Mouse (Mus musculus) cerebellum, postnatal 25 days (tissue): ENCODE results near the gene Cbx2.

Experiments
- DNase-seq, 2 experiments: peaks; one replicate each; pipeline ENCODE4 v3.0.0; 2021; ENCODE audit warnings: mixed read lengths in 2 of 2

Gene Cbx2

GRCm38 (mm10) chr11:119043273-119043540 lies 20.4 kb downstream of the Cbx2 start:
- no peak for DNase-seq

DNA sequence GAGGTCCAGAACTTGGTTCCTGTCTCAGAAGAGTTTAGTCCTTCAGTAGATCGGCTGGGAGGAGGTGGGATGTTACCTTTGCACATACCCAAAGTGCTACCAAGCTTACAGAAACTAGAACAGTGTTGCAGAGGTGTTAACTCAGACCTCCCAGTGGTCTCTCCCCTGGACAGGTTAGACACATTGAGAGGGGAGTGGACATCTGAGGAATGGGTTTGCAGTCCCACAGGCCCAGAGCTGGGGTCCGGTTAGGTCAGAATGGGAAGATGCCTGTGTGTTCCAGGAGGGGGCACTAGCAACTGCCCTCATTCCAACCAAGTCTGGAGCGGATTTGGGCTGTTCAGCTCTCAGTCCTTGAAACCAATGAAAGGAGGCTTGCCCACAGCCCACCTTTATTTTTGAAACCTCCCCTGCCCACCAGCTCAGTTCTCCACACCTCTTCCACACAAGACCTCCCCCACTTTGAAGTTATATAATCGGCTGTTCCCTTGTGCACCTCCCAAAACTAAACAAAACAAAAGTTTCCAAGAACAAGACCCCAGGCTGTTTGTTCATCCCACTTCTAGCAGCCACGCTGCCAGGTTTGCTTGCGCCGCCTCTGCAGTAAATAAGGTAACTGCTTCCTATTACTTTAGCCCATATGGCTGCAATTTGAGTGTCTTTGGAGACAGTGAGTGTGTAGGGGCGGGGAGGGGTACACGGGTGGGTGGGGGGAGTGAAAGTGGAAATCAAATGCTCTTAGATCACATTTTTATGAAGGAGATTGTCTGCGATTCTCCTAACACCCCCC lies 21.2 kb downstream of the Cbx2 start:
- peak; percentile 35 to 57 for DNase-seq

GRCm38 (mm10) chr11:119044551-119045337 lies 22.0 kb downstream of the Cbx2 start:
- DNase-seq = peak in 1 of 2 experiments; percentile 43

GRCm38 (mm10) chr11:119046601-119047245 lies 24.0 kb downstream of the Cbx2 start:
- peak in 1 of 2 experiments; percentile 35 for DNase-seq

DNA sequence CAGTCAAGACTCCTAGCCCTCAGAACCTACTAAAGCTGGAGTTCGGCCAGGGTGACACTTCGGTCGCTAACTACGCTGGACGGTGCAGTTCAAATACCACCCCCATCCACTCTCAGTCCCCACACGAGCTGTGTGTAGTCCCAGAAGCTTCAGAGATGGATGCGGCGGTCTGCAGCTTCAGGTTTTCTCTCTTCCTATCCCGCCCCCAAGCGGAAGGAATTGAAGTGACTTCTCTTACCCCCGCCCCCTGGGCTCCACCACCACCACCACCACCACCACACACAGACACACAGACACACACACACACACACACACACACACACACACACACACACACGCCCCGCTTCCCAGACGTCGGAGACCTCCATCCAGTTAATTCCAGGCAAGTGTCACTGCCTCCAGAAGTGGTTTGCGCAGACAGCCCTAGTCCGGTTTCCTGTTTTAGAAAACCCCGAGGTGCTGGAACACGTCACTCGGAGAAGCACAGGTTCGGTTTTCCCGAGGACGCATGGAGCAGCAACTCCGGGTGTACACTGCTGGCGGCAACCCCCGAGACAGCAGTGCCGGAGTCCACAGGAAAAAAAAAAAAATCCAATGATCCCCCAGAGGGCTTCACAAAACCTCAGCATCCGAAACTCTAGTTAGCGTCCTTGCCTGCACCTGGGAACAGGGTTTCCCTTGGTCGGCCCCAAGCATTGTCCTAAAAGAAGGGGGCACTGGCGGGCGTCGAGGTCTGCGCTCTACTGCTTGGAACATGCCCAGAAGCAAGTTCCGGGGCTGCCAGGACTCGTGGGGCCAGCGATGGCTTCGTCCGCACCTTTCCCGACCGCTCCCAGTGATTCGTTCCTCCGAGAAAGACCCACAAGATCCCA lies 24.7 kb downstream of the Cbx2 start:
- DNase-seq = peak in 1 of 2 experiments; percentile 45

- DNase-seq = no peak
These were observed 25.4 kb downstream of the Cbx2 start for GRCm38 (mm10) chr11:119048133-119048510.

GRCm38 (mm10) chr11:119050361-119050760 lies 27.6 kb downstream of the Cbx2 start:
- no peak for DNase-seq

DNA sequence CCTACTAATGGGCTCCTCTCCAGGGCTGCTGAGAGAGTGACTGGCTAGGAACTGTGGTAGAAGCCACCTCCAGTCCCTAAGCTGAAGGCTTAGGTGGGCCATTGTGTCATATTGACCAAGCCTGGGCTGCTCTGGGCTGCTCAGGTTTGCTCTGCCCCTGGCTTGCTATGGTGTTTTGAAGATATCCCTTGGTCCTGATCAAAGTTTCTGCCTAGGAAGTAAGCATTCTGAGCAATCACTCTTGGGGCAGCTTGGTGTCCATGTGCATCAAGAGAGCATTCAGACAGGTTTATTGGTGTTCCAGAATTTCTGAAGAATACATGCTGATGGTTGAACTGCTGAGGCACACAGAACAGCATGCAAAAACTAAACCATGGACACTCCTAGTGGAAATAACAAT lies 28.7 kb downstream of the Cbx2 start:
- DNase-seq = no peak

DNA sequence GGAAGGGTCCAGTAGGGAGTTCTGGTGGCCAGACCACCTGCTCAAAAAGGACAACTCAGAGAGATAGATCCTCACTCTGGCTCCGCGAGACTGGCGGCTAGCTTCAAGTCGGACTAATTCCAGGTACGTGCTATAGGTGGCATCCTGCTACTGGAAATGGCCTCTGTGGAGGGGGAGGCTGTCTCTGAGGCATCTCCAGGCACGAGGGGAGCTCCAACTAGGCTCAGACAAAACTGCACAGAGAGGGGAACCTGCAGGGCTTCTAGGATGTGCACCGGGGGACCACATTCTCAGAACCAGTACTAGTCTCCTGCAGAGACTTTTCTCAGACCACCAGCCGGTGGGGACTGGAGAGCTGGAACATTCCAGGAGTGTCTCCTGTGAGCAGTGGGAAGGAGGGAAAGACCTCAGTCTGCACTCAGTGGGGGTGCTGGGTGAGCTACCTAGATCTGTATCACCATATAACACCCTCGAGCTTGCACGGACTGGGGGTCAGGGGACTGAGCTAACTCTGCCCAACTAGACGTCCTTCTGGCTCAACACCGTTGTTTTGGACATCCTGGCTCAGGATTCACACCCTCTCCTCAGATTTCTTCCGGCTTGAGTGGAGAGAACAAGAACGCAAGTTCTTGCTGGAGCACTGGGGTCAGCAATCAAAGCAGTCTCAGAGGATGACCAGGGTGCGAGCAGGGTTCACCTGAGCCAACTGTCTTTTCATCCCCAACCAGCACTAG lies 29.3 kb downstream of the Cbx2 start:
- DNase-seq = peak; percentile 66 to 76

DNA sequence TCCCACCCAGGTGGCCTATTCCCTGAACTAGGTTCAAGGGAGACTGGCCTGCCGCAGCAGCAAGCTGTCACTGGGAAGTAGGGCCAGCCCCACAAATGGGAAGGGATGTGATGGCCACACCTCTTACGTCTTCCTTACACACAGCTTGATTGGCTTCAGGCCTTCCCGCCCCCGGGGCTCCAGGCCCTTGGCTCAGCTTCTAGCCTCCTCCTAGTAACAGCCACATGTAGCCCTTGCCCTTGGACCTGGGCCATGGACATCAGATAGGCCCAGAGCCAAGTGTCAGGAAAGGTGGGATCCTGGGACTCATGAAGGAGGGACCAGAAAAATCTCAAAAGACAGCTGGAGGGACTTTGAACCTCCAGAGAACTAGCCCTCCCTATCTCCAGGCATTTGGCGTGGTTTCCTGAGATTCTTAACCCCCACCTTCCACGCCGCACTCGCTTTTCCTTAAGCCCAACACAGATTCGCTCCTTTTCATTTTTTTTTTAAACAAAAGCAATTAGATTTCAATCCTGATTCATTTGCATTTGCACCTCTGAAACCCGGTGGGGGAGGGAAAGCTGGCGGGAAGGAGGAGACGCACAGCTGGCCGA lies 30.0 kb downstream of the Cbx2 start:
- DNase-seq = peak; percentile 57 to 65

- DNase-seq = peak; percentile 87 to 93
These were observed 30.5 kb downstream of the Cbx2 start for GRCm38 (mm10) chr11:119053257-119053670.

DNA sequence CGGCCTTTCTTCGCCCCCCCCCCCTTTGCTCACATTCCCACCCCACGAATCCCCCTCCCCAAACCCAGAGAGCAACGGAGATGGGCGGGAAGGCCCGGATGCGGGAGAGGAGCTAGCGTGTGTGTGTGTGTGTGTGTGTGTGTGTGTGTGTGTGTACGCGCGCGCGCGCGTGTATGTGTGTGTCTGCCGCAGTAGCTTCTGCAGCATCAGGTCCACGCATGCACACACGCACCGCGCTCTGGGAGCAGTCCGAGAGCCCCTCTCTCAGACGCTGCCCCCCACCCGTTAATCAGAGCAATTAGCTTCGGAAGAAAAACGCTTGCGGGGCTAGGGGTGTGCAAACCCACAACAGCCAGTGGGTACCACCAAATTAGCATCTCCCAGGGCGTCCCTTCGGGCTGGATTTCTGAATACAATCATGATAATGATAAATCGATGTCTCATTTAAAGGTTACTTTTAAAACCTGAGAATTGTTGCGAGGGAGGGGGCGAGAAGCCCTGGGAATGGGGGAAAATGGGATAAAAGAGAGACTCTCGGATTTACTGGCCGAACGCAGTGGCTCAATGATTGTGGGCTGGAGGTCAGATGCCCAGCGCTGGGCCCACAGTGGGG lies 31.1 kb downstream of the Cbx2 start:
- peak; percentile 78 to 82 for DNase-seq

DNA sequence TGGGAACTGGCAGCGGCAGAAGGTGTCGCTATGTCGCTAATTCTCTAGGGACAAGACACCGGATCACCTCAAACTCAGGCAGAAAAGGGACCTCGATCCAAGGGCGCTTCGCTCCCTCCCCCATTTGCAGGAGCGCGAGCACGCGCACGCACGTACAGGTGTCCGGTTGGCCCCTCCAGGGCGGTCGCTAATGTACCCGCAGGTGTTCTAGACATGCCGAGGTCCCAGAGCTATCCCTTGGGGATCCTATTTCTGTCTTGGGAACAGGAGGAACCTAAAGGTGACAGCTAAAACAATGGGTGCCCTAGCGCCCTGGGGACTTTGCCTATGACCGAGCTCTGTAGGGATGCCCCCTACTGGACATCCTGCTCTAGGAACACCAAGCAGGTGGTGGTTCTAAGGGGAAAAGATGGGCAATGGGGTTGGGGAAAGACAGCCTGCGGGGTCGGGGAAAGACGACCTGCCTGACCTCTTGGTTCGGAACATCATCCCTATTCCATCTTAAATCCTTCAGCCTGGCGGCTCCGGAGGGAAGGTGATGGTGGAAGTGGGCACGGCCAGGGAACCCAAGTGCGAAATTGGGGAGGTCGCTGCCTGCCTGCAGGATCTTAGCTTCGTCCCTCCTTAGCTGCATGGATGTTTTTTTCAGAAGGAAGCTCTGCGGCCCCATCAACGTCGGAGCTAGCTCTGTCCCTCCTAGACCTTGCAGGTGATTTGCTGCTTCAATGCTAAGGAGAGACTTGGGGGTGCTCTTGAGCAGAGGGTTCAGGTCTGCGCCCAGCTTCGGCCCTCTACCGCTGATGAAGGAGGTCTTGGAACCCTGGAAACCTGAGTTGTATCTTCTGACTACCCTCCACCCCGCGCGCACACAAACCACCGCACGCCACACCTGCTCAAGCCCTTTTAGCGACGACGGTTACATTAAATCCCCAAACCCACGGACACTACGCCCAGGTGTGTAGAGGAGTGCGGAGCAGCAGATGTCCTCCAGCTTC lies 31.9 kb downstream of the Cbx2 start:
- peak; percentile 80 to 84 for DNase-seq

- DNase-seq = peak; percentile 52 to 62
These were observed 32.9 kb downstream of the Cbx2 start for GRCm38 (mm10) chr11:119055571-119056131.

DNA sequence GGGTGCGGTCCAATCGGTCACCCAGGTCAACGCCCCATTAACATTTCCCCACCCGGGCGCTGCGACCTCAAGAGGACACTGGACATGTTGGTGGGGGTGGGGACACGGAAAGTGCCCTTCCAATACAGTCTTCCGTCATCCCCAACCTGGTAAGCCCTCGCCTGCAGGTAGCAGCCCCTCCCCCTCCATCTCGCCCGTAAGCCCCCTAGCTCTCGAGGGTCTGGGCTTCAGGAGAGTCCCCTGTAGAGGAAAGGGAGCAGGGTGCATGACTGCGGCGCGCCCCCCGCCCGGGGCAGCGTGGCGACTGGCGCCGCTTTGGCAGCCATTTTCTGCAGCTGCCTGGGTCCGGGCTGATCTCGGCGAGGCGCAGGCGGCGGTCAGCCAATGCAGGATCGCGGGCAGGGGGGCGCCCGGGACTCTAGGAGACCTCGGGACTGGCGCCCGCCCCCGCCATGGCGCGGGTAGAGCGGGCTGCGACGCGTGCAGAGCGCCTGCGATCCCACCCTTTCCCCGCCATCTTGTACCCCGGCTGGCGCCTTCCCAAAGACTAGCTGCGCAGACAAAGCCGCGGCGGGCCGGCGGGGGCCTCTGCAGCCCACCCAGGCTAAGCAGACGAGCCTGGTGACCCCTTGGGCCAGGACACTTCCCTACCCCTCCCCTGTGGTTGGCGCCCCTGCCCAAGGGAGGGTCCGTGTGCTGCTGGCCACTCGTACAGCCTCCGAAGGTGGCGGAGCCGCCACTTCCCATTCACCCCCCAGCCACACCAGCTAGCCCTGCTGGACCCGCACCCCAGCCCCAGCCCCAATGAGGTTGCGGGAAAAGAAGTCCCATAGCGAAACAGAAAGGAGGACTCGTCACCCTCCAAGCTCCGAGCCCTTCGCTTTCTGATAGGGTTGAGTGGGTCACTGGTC lies 33.8 kb downstream of the Cbx2 start:
- DNase-seq = peak; percentile 84 to 86

DNA sequence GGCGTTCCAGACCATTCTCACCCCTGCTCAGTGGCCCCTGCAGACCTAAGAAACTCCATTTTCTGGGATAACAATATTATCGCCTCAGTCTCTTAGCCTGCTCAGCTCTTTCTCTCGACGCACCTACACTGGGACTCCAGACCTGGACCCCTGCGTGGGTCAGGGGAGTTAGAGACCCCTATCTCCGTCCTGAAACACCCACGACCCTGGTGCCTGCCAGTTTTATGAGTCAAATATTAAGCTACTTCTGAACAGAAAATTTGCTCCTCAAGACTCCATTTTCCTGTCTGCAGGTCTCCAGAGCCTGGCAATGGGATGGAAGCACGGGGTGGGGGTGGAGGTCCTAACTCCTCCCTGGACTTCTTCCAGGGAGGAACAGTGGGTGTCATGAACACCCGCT lies 34.5 kb downstream of the Cbx2 start:
- no peak for DNase-seq

GRCm38 (mm10) chr11:119058041-119058995 lies 35.6 kb downstream of the Cbx2 start:
- peak; percentile 46 to 57 for DNase-seq
